Mouse (Mus musculus) G1E-ER4 (cell line): Measurements from ENCODE around the gene Sertad4. TPM values are rescaled to one million over a fixed set of nuclear protein-coding genes. Genes with fewer than 3 reads are reported as not detected.

Source experiments
- GATA1 ChIP-seq: IDR thresholded peaks from one replicate; pipeline ENCODE4 v1.8.0; 2012; ENCODE audit warnings: low read length, inconsistent platforms
- polyA plus RNA-seq: library from polyadenylated mRNA; stranded (reverse); fragments of >175 nt; gene quantifications from 2 replicates; pipeline ENCODE4 v1.2.3, GENCODE M21; 2012

Sertad4 gene
- polyA plus RNA-seq, 1 experiment = not detected

DNA sequence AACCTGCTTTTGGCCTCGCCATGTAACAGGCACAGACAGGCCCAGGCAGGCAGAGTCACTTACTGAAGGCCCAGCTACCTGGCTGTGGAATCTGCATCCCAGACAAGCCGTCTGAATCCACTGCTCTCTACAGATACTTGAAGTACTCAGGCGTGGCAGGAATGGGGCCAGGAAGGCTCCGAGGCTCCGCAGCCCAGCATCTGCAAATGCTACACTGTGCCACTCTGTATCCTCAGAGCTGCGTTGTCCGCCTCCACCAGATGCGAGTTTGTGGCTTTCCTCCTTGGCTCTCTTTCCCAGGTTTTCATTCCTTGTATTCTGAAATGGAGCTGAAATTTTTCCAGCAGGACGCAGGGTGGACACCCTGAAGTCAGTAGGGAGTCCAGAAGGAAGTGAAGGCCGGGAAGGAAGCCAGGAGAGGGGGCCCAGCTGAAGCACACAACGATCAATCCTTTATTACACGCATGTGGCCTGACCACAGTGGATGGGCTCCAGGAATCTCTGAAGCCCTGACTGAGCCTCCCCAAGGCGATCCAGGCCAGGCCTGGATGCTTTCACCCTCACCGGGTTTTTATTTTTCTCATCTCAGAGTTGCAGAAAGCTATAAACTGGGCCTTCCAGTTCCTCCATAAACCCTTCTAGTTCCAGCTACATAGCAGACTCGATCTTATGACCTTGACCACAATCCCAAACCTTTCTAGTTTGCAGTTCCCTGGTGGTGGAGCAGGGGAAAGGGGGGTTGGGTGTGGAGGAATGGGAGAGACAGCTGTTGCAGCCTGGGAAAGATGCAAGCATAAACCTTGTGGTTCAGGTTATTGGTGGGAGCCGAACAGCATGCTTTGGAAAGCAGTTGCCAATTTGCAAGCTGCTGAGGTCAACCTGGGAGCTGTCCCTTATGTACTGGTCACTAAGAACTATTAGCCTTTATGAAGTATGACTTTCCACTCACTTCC lies 57.1 kb downstream of the Sertad4 start:
- TF ChIP-seq GATA1 = no peak

DNA sequence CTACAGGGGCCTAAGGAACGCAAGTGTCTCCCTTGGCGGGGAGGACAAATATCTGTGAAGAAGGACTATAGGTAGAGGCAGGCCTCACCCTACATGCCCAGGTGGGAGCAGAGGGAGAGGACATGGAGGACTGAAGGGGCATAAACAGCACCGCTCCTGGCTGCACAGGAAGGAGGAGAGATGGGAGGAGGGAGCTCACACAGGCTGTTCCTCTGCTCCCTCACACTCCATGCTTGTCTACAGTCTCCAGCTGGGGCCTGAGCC lies 58.6 kb downstream of the Sertad4 start:
- no peak for TF ChIP-seq GATA1

DNA sequence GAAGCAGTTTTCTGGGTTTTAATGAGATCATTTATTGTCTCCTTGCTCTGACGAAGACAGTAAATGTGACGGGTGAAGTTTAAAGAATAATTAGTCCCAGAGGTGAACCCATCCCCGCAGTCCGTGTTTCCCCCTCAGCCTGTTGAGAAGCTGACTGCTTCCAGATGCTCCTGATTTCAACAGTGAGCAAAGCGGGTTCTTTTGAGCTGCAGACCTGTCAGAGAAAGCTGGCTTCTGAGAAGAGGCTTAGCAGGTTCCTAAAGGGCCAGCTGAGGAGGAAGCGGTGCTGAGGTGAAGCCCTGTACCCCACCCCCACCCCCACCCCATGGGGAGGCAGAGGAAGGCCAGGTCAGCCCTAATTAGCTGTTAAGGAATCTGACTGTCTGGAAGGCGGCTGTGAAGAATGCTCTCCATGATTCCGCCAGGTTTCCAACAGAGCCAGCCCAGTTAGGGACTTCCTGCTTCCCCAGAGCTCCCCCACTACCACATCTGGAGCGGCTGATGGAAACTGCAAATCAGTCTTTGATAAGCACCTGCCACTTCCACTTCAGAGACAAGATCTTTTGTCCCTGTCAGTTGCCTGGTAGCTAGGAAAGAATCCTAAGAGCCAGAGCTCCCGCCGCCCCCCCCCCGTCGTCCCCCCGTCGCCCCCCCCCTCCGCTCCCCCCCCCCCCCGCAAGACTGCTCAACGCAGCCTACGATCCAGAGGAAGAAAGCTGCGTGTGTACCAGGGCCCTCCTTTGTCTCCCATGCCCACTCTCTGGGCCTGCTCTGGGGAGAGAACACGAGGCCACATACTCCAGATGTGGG lies 59.1 kb downstream of the Sertad4 start:
- no peak for TF ChIP-seq GATA1

DNA sequence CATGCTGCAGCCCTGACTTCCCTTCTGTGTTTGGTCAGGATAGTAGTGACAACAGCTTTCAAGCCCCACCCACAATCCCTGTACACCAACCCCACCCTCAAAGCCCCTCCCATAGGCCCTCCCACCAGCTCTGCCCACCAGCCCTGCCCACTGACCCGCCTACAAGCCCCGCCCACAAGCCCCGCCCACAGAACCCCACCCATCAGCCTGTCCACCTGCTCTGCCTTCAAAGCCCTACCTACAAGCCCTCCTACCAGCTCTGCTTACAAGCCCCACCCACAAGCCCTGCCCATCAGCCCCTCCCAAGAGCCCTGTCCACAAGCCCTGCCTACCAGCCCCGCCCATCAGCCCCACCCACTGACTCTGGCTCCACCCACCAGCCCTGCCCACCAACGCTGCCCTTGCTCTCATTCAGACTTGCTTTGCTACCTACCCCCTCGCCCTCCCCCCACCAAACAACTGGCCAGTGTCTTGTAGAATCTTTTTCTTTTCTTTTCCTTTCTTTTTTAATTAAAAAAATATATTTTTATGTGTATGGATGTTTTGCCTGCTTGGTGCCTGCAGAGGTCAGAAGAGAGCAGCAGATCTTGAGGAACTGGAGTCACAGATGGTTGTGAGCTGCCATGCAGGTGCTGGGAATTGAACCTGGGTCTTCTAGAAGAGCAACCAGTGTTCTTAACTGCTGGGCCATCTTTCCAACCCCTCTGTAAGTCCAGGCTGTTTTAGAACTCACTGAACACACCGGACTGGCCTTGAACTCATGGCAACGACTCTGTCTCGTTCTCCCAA lies 60.4 kb downstream of the Sertad4 start:
- no peak for TF ChIP-seq GATA1

Other genes with a start within 250 kb of the Sertad4 start
- 0.02 and 0.04 TPM in 2 replicates for gene Hhat, start 84.5 kb downstream of the Sertad4 start, polyA plus RNA-seq
- not detected in 2 replicates for gene Syt14, start 180.0 kb upstream of the Sertad4 start, polyA plus RNA-seq